Mouse (Mus musculus): ENCODE data around the gene Icmt.
A peak's percentile ranks its signal among the peaks of the same experiment; 100 is the strongest.

The Icmt gene

DNA sequence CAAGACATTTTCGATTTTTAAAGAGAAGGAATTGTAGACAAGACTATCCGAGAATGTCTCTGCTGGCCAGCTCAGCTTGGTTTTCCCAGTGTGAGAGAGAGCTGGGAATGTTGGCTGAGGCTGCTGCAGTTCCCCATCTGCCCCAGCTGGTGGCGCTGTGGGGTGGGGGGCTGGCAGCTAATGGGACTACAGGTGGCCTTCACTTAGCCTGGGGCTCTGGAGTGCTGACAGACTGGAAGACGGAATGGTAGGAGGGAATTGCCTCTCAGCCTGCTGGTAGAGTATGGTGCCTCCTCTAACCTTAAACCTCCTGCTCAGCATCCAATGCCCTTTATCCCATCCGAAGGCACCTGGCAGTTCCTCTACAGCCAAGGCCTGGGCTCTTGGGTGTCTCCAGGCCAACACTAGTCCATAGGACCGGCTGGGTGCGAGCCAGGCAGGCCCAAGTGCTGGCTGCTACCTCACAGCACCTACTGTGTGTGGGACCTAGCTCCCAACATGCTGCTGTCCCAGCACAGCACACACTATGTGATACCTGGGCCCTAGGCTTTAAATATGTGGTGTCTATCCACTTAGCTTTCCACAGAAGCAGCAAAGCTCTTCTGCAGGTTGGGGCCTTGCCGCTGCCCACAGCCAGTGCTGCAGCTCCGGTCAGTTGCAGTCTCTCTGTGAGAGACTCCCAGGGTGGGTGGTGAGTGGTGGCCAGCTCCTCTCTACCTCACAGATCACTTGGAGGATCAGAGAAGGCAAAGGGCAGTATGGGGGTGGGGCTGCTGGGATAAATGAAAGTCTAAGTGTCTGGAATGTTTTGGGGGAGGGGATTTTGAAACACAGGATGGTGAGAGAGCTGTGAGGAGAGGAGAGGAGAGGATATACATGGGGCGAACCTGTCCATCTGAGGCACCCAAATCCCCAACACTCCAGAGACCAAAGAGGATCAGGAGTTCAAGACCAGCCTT, 20.4 kb upstream of the Icmt start:
- peak in 1 of 2 experiments; percentile 45 for DNase-seq

DNA sequence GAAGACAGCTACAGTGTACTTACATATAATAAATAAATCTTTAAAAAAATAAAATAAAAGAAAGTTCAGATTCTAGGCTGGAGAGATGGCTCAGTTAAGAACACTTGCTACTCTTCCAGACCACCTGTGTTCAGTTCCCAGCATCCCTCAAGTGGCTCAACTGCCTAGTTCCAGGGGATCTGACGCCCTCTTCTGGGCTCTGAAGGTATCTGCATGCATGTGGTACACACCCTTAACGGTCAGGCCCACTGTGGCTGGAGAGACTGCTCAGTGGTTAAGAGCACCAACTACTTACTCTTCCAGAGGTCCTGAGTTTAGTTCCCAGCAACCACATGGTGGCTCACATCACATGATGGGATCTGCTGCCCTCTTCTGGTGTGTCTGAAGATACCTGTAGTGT, 19.1 kb upstream of the Icmt start:
- DNase-seq = no peak

DNA sequence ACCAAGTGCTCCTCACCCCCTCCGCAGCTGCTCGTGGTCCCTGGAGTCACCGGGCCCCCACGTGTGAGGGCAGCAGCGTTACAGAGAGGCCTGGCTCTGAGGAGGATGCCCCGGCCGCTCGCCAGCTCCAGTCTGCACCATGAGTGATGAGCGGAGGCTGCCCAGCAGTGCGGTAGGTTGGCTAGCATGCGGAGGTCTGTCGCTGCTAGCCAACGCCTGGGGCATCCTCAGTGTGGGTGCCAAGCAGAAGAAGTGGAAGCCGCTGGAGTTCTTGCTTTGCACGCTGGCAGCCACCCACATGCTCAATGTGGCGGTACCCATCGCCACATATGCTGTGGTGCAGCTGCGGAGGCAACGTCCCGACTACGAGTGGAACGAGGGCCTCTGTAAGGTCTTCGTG, 18.0 kb upstream of the Icmt start:
- no peak for DNase-seq

DNA sequence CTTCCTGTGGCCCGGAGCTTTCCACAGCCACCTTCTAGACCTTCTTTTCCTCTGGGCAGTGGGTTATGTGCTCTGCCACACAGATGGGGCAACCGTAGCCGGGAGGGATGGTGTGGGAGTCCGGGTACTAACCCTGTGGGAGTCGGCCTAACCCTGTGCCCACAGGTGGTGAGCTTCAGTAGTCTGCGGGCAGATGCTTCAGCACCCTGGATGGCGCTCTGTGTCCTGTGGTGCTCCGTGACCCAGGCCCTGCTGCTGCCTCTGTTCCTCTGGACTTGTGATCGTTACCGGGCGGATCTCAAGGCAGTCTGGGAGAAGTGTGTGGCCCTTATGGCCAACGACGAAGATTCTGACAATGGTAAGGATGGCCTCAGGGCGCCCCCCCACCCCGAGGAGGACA, 15.4 kb upstream of the Icmt start:
- DNase-seq = no peak

DNA sequence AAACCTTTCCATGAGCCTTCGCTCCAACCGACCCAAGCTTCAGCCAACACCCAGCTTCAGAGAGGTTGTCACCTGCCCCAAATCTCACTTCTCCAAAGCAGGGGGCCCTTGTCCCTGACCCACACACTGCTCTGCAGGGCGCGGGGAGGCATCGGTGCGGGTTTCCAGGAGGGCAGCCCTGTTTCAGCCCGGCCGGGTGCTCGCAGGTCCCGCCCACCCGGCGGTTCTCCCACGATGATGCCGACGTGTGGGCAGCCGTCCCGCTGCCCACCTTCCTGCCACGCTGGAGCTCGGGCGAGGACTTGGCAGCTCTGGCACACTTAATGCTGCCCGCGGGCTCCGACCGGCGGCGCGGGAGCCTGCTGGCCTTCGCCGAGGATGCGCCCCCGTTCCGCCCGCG, 14.3 kb upstream of the Icmt start:
- DNase-seq = no peak

DNA sequence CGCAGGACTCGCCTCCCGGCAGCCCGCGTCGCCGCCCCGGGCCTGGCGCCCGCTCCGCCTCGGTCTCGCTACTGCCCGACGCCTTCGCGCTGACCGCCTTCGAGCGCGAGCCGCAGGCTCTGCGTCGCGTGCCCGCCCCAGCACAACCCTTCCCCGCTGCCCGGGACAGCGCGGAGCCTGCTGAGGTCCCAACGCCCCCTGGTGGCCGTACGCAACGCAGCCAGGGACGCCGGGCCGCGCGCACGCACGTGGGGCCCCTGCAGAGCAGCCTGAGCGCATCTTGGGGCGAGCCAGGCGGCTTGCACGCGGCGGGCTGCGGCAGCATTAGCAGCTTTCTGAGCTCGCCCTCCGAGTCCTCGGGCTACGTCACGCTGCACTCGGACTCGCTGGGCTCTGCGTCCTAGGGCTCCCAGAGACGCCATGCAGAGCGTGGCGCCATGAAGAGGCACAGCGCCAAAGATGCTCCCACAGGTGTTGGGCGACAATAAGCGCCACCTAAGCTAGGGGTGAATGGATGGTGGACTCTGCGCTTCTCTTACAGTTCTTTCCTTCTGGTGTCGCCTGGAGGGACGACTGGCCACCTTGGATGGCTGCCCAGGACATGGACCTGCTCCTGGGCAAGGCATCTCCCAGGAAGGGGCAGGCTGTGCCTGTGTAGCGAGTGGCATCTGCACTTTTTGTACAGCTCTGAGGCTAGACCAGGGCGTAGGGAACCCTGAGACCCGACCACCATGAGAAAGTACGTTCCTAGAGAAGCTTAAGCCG, 13.7 kb upstream of the Icmt start:
- DNase-seq = peak; percentile 90 to 91

DNA sequence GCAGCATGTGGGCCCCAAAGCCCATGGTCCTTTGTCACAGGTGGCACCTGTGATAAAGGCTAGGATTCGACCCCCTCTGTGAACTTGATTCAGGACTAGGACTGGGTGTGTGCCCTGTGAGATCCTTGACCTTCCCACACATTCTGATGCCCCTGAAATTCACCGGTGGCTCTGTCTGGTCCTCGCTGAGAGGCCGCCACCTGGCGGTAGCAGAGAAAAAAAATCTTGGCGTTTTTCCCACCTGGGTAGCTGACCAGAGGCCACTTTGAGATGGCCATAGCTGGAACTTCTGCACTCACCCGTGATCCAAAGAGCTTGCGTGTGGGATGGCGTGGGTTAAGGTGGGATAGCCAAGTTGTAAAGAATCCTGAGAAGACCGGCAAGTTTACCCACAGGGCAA, 11.5 kb upstream of the Icmt start:
- peak; percentile 70 to 74 for DNase-seq

DNA sequence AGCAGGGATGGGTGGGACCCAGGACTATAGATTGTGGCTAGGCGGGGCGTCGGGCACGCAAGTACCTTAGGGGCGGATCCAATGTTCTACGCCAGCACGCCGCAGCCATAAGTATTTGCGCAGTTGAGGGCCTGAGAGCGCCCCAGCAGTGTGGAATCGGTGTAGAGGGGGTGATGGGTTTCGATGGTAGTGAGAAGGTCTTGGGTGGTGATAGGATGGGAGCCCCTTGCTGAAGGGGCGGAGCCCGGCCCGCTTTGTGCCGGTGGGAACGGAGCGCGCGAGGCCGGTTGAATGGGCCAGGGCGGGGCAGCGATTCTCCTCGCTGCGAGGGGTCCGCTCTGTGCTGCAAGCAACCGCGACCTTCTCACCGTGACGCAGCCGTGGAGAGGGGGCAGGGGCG, 10.8 kb upstream of the Icmt start:
- no peak for DNase-seq

DNA sequence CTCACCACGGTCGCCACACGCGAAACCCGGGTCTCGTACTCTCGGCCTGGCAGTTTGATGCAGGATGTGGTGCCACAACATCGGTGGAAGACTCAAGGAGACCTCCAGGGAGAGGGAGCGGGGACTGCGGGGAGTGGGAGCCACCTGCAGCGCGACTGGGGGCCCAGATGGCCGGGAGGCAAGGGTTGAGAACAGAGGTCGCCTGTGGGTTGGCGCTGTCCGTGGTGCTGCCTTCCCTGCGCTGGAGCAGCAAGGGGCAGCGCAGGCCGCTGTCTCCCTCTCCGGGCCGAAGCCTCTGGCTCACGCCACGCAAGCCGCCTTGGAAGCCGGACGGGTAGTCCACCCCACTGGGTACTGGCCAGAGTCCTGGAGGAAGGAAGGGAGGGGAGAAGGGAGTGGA, 10.1 kb upstream of the Icmt start:
- DNase-seq = peak; percentile 73 to 77

DNA sequence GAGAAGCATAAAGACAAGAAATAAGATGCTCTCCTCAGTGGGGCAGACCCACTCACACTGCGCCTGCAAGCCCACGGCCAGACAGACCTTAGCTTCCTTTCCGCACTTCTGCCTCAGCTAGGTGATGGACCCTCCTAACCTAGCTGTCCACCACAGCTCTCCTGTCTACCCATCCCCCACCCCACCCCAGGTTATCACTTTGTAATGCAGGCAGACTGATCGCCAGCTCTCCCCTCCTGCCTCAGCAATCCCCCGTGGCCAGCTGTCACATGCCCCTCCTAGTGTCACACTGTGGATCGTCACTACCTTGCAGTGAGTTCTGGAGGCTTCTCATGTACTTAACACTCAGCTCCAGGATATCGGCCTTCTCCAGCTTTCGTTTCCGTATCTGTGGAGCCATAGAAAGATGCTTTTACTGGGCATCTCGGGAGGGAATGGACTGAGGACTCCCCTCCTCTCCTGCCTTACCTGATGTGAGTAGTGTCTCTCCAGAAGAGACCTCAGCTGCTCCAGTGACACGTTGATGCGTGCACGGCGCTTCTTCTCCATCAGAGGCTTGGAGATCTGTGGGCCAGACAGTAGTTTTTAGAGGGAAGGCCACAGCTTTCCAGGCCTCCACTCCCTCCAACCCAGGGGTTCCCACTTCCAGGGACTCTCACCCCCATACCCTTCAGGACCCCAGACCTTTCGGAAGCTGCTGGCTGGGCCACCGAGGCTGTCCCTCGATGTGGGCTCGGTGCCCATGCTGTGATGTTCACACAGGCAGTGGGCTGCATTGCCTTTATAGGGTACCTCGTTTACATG, 9.5 kb upstream of the Icmt start:
- DNase-seq = no peak

DNA sequence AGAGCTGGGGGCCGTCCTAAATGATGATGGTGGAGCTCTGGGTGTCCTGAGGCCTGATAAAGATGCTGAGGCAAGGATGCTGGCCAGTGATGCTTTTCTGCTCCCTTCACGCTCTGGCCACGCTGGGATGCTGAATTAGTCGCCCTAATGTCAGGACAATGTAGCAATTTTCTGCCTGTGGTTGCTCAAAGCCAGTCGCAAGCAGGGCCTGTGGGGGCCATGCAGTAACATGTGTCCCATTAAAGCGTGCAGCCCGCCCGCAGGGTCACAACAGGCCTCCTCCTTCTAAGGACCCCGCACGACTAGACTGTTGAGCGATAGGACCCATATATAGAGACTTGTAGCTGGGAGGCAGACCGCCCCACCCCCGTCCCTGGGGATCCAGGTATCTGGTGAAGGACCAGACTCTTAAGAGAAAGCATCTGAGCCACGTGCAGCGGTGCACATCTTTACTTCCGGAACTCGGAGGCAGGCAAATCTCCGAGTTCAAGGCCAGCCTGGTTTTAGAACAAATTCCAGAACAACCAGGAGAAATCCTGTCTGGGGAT, 8.6 kb upstream of the Icmt start:
- no peak for DNase-seq

DNA sequence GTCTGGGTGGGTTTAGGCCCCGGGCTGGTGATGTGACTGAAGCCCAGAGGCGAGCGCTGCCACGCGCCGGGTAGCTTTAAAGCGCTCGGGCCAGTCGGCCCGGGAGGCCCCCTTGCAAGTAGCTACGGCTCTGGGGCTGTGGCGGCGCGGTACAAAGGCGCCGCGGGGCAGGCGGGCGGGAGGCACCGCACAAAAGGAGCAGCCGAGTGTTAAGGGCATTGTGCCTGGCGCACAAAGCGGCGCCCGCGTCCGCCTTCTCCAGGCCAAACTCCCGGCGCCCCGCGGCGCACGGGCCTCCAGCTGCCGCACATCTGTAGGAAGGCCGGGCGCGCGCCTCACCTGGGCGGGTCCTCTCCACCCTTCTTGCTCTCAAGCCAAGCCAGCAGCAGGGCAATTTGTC, 6.6 kb upstream of the Icmt start:
- no peak for DNase-seq

DNA sequence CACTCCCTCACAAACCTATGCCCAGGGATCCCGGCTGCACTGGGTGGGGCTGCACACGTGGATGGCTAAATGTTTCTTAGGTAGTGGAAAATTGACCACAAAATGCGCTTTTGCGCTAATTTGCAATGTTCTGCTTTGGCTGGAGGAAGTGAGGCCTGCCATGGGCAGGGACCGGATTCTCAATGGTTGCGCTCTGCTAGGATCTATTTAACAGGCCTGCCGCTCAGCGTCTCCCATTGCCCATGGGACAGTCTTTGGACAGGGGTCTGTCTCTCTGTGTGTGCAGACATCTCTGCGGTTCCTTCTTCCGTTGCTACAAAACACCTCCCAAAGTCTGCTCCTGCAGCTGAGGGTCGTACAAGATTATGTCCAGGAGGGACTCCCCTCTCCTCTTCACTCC, 6.0 kb upstream of the Icmt start:
- no peak for DNase-seq

DNA sequence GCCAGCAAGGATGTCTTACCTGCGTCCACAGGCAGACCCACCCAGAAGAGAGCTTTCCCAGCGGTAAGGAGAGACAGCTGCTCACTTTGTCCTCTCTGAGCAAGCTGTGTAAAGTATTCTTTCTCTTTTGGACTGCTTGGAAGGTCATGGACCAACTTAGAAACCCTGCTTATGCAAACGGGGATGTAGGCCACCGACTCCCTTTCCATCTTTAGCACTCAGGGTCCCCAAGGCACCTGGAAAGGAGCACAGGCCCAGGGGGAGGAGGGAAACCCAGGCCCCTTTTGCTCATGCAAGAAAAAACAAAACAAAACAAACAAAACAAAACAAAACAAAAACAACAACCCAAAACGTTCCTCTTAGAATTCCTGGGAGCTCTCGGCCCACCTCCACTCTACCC, 5.5 kb upstream of the Icmt start, which contains the start of gene Hes3:
Gene Hes3 (minus strand): TSS at position 101 of the 400 bp plus-strand sequence.
- no peak for DNase-seq

DNA sequence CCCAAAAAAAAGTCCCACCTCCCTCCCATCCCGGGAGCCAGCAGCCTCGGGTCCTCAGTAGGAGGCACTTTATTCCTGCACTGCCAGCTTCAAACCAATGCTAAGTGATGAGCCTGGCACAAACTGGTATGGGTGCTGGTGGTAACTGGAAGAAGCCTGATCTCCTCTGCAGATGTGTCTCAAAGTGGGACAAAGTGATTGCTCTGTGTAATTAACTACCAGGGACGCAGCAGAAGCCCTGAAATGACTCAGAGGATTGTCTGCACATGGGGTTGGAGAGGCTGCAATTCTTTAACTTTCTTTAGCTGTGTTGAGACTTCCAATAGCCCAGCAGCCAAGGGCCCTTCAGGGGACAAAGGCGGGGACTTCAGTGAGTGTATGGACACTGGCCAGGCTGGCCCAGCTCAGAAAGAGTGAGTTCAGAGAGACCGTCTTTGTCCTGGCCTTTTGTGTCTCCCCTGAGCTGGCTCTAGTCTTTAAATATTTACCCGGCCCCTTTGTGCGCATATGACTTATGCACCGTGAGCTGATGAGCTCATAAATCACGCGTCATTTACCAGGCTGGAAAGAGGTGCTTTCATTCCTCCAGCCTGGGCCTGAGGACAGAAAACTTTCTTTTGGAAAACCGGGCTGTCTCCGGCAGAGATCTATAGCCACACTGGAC, 4.8 kb upstream of the Icmt start:
- no peak for DNase-seq

DNA sequence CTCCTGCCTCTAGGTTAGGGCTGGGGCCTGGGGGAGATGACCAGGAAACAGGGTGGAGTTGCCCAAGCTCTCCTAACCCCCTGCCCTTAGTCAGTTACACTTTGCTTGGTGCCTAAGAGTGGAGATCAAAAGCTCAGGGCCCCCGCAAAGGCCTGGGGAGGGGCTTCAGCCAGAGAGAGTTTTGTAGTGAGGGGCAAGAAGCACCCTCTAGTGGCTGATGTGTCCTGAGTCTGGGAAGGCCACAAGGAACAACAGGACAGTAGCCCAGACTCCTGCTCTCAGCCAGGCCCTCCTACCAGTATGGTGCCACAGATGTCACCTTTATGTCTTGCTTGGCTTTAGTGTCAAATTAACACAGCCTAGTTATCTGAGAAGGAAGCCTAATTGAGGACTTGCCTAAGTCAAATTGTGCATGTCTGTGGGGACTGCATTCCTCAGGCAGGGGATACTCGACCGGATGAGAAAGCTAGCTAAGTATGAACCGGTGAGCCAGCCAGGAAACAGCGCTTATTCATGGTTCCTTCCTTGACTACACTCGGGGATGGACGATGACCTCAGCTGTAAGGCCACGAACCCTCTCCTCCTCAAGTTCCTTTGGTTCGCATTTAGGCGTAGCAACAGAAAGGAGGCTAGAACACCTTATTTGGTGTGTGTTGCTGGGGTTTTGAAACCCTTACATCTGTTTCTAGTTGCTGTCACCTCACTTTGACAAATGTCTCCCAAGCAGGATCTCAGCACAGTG, 2.7 kb upstream of the Icmt start:
- no peak for DNase-seq

DNA sequence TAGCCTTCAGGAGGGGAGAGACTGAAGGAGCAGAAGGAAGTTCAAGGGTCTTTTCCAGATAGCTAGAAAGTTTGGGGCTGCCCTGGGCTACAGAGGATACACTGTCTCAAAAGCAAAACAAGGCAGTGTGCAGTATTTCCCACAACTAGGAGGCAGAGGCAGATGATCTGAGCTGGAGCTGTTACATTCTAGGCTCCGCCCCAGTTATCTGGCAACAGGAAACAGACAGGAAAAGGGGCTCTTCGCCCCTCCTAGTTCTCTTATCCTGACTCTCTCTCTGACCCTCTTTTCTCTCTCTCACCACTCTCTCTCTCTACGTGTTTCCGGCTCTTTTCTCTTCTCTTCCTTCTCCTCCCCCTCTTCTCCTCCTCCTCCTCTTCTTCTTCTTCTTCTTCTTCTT, 1.1 kb upstream of the Icmt start:
- no peak for DNase-seq

DNA sequence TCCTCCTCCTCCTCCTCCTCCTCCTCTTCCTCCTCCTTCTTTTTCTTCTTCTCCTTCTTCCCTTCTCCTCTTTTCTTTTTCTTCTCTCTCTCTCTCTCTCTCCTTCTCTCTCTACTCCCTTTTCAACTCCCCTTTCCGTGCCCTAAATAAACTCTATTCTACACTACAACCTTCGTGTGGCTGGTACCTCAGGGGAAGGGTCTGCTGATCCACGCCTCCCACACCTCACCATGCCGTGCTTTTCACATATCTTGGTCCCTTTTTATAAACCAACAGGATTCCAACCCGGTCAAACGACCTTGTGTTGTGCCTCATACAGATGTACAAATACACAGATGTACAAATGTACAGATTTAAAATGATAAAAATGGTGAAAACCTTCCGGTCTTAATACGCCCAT, 656 bp upstream of the Icmt start:
- no peak for DNase-seq

DNA sequence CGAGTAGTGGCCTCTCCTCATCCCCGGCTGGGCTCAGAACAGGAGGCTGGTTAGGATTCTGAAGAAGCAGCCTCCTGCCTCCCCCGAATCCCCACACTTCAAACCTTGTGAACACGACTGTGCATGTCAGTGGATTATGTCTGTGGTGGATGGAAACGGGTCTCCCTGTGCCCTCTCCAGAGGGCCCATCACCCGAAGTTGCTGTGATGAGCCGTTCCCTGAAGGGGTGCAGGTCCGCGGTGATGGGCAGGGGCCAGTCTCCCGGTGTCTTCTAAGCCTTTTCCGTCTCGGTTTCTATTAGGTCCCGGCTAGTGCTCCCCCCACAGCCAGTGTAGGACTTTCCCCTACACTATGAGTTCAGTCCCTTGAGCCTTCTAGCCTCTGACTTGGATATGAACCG, 1.8 kb downstream of the Icmt start:
- no peak for DNase-seq

DNA sequence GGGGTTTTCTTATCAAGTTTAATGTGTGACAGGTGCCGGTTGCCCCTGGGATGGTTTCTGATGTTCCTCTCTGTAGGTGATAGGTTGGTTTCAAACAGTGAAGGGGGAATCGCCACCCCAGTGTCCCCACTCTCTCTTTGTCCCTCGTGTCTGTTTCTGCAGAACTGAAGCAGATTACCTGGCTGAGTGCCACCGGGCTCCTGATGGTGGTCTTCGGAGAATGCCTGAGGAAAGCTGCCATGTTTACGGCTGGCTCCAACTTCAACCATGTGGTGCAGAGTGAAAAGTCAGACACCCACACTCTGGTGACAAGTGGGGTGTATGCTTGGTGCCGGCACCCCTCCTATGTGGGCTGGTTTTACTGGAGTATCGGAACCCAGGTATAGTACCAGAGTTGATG, 3.3 kb downstream of the Icmt start:
- no peak for DNase-seq

DNA sequence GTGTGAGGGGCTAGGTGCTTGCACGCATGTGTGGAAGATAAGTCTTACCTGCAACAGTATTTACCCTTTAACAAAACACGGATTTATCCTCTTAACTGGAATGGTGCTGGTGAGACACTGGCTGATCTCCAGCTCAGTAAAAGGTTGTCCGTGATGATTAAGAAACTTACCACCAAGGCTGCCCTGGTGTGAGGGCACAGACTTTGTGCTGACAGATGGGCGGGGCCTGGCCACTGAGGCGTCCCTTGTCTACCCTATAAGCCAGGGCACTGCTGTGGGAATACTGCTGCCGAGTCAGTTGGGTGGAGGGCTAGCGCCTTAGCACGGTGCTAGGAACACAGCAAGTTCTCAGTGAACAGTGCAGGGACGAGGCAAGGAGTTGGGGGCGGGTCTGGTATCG, 5.0 kb downstream of the Icmt start:
- DNase-seq = no peak

DNA sequence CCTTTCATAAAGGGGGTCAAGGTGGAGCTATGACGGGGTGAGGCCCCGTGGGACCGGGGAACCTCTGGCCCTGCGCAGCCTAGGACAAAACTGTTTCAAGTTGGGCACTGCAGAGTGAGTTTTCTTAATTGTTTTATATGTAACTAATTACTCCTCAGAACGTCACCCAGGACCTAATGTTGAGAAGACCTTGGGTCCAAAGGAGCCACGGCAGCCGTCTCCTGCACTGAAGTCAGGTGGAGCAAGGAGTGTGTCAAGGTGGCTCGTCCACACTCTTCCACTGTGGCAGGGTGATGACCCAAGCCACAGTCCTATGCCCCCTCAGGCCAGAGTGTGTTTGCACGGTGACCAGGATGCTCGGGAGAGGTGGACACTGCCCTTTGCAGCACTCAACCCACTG, 6.1 kb downstream of the Icmt start:
- no peak for DNase-seq

All from lung, postnatal 4 days (tissue).